Mouse (Mus musculus) brain, embryonic 14.5 days (tissue): ENCODE measurements around the gene Ccdc78.

Source experiments
- CTCF ChIP-seq: fragments of 200-500 bp; IDR thresholded peaks from 2 replicates; pipeline ENCODE4 v1.5.1; 2012; ENCODE audit warnings: inconsistent platforms, mild to moderate bottlenecking, moderate library complexity, borderline replicate concordance; ENCODE audit not compliant: insufficient read depth, insufficient read length; ENCODE audit errors: extremely low read depth
- POLR2A ChIP-seq: fragments of 200-500 bp; IDR thresholded peaks from 2 replicates; pipeline ENCODE4 v1.6.1; 2012; ENCODE audit warnings: mild to moderate bottlenecking, inconsistent platforms, borderline replicate concordance; ENCODE audit not compliant: poor library complexity, insufficient read depth, insufficient read length, severe bottlenecking; ENCODE audit errors: extremely low read depth

GRCm38 (mm10) chr17:25806507-25806906 is 20.1 kb downstream of the Ccdc78 start:
- TF ChIP-seq POLR2A (no peak), CTCF (no peak)
